Mouse (Mus musculus): Measurements from ENCODE around the gene Bag2.
A peak's percentile ranks its signal among the peaks of the same experiment; 100 is the strongest.

GRCm38 (mm10) chr1:33756258-33757032, 1.1 kb downstream of the Bag2 start:
- TF ChIP-seq GATA1 (IDR thresholded peaks at IDR 0.05; ENCODE audit: low read length), result peak; percentile 51
- TF ChIP-seq TAL1 (IDR thresholded peaks at IDR 0.05; ENCODE audit: low read length), result no peak
